Mouse (Mus musculus): ENCODE measurements around the gene Ddhd1. TPM values are rescaled to one million over a fixed set of nuclear protein-coding genes. Genes with fewer than 3 reads are reported as not detected.
A peak's percentile ranks its signal among the peaks of the same experiment; 100 is the strongest.

Gene Ddhd1
- total and polyA plus RNA-seq, 2 experiments from 2014 or later: 3.6 to 12.0 TPM

DNA sequence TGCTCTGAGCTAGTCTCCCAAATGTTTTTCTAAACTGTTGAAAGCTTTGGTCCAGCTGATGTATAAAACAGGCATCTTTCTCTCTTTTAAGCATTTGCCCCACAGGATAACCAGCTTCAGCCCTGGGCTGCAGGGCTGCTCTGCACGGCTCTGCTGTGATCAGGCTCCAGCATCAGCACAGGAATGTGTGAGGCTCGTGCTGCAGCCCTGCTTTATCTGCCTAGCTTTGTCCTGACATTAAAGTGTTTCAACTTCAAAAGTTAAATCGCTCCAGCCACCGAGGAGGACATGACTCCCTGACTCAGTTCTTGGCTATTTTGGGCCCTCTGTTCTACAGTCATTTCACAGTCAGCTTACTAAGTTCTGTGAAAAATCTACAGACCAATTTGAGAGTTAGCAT is 43.1 kb downstream of the Ddhd1 start:
- no peaks in the 10 kb centered on the region for H3K9me3 ChIP-seq (replicated peaks; ENCODE audit: control insufficient read depth, low read length)
- peak; percentile 62 for ATAC-seq (ENCODE audit: insufficient read depth, low read depth)
- peak overlapping the region; percentile 74 for H3K27ac ChIP-seq (ENCODE audit: low read depth)
- DNase-seq (ENCODE audit: low spot score): peak; percentile 46
- WGBS: 12% methylated on average over 4 of the region's 4 CpGs
- no peaks in the 10 kb centered on the region for H3K27me3 ChIP-seq (ENCODE audit: control insufficient read depth, insufficient read depth, low read length)
- H3K9ac ChIP-seq (replicated peaks; ENCODE audit: low read depth, low read length): no peak overlapping the region
- peaks cover 33% of the 10 kb centered on the region for H3K36me3 ChIP-seq (replicated peaks; ENCODE audit: control insufficient read depth, insufficient read depth, low read length)
- TF ChIP-seq CTCF (IDR thresholded peaks at IDR 0.05; ENCODE audit: low read depth) (no peak), EP300 (IDR thresholded peaks at IDR 0.05; ENCODE audit: low read depth) (no peak)
- H3K4me2 ChIP-seq (ENCODE audit: low read depth, low read length): no peak overlapping the region
- H3K4me1 ChIP-seq (ENCODE audit: control insufficient read depth, insufficient read depth): no peaks in the 10 kb centered on the region
- no peak overlapping the region for H3K4me3 ChIP-seq (ENCODE audit: low read depth, low read length)

DNA sequence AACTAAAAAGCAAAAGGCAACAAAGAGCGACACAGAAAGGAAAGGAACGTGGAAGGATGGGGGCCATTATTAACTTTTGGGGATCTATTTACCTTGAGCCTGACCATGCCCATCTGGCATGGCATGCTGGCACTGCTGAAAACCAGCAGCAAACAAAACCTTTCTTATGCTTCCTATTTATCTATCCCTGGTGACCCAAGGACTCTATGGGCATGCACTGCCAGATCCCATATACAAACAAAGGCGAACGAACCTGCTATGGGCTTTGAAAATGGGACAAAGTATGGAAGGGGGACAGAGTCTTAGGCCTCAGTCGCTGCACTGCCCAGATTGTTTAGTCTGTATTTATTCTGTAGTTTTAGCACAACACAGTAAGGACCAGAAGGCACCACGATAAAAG is 43.5 kb downstream of the Ddhd1 start:
- Histone ChIP-seq H3K9me3 (replicated peaks; ENCODE audit: control insufficient read depth, low read length) (no peaks in the 10 kb centered on the region), H3K36me3 (replicated peaks; ENCODE audit: control insufficient read depth, insufficient read depth, low read length) (peaks cover 37% of the 10 kb centered on the region), H3K4me2 (ENCODE audit: low read depth, low read length) (no peak overlapping the region), H3K9ac (replicated peaks; ENCODE audit: low read depth, low read length) (no peak overlapping the region), H3K27me3 (ENCODE audit: control insufficient read depth, insufficient read depth, low read length) (no peaks in the 10 kb centered on the region), H3K4me3 (ENCODE audit: low read depth, low read length) (no peak overlapping the region), H3K27ac (ENCODE audit: low read depth) (peak overlapping the region; percentile 74), H3K4me1 (ENCODE audit: control insufficient read depth, insufficient read depth) (no peaks in the 10 kb centered on the region)
- no peak for TF ChIP-seq CTCF (IDR thresholded peaks at IDR 0.05; ENCODE audit: low read depth)
- no peak for TF ChIP-seq EP300 (IDR thresholded peaks at IDR 0.05; ENCODE audit: low read depth)
- WGBS: 69% methylated on average over 6 of the region's 6 CpGs
- DNase-seq (ENCODE audit: low spot score) (no peak), ATAC-seq (ENCODE audit: insufficient read depth, low read depth) (no peak; the same call in 1 of the 2 replicates)

DNA sequence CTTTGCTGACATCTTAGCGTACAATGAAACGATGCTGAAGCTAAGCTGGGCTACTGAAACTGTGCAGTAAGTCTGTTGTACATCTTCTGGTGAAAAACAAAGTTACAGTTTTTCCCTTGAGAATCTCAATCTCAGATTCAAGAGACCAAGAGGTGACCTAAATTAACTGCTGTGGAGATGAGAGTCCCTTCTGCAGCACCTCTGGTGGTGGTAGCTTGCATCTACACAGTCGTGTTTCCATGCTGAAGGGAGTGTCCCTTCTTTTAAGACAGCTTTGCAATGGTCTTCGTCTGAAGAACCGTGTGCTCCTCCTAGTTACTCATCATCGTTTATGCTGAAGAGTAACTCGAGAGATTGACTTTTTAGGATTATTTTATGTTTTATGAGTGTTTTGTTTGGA is 46.3 kb downstream of the Ddhd1 start:
- H3K36me3 ChIP-seq (replicated peaks; ENCODE audit: control insufficient read depth, insufficient read depth, low read length): peaks cover 47% of the 10 kb centered on the region

DNA sequence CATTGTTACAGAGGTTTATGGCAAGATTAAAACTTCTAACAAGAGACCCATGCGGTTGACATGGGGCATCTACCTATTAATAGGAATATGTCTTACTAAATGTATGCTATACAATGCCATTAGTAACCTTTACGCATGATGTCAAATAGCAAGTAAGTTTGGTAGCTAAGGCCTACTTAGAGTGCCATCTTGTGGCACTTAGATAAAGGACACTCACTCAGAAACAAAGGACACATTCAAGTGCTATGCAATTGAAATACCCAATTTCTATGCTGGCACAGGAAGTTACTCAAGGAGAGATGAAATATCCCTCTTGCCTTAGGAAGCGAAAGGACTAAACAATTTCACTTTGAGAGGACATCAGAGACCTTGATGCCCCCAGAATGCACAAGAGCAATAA is 55.9 kb downstream of the Ddhd1 start:
- 53% methylated on average over 3 of the region's 3 CpGs for WGBS
- peaks cover 28% of the 10 kb centered on the region for H3K36me3 ChIP-seq (replicated peaks; ENCODE audit: control insufficient read depth, insufficient read depth, low read length)
- H3K4me1 ChIP-seq (ENCODE audit: control insufficient read depth, insufficient read depth): no peaks in the 10 kb centered on the region
- no peak overlapping the region for H3K4me2 ChIP-seq (ENCODE audit: low read depth, low read length)
- no peaks in the 10 kb centered on the region for H3K9me3 ChIP-seq (replicated peaks; ENCODE audit: control insufficient read depth, low read length)
- no peak overlapping the region for H3K4me3 ChIP-seq (ENCODE audit: low read depth, low read length)
- H3K27me3 ChIP-seq (ENCODE audit: control insufficient read depth, insufficient read depth, low read length): no peaks in the 10 kb centered on the region
- ATAC-seq (ENCODE audit: insufficient read depth, low read depth): no peak
- peak; percentile 66 for DNase-seq (ENCODE audit: low spot score)
- no peak overlapping the region for H3K9ac ChIP-seq (replicated peaks; ENCODE audit: low read depth, low read length)
- peak; percentile 84 for TF ChIP-seq CTCF (IDR thresholded peaks at IDR 0.05; ENCODE audit: low read depth)
- no peak for TF ChIP-seq EP300 (IDR thresholded peaks at IDR 0.05; ENCODE audit: low read depth)
- H3K27ac ChIP-seq (ENCODE audit: low read depth): no peak overlapping the region

More for the DNA sequence above, 46.3 kb downstream of the Ddhd1 start:
- Histone ChIP-seq H3K9me3 (replicated peaks; ENCODE audit: control insufficient read depth, low read length) (no peaks in the 10 kb centered on the region), H3K27me3 (ENCODE audit: control insufficient read depth, insufficient read depth, low read length) (no peaks in the 10 kb centered on the region), H3K4me2 (ENCODE audit: low read depth, low read length) (no peak overlapping the region), H3K9ac (replicated peaks; ENCODE audit: low read depth, low read length) (no peak overlapping the region), H3K4me3 (ENCODE audit: low read depth, low read length) (no peak overlapping the region), H3K27ac (ENCODE audit: low read depth) (no peak overlapping the region), H3K4me1 (ENCODE audit: control insufficient read depth, insufficient read depth) (no peaks in the 10 kb centered on the region)
- DNase-seq (ENCODE audit: low spot score): no peak
- TF ChIP-seq CTCF (IDR thresholded peaks at IDR 0.05; ENCODE audit: low read depth) (peak; percentile 23), EP300 (IDR thresholded peaks at IDR 0.05; ENCODE audit: low read depth) (no peak)
- 90% methylated on average over 7 of the region's 7 CpGs for WGBS
- ATAC-seq (ENCODE audit: insufficient read depth, low read depth): no peak

DNA sequence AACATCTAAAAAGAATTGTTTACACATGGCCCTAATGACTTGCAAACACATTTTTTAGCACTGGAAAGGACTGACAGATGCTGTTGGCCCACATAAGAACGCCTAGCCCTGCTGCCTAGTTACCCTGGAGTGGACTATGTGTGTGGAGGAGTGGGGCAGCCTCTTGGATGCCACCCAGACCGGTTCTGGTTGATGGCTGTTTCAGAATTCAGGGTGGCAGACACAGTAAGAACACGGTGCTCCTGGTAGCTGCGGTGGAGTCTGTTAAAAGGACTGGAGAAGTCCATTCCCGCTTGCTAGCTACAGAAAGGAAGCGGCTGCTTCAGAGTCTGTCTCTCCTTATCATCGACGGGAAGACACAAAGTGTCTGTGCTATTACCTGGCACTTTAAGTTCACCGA is 57.4 kb downstream of the Ddhd1 start:
- no peak overlapping the region for H3K4me2 ChIP-seq (ENCODE audit: low read depth, low read length)
- no peaks in the 10 kb centered on the region for H3K9me3 ChIP-seq (replicated peaks; ENCODE audit: control insufficient read depth, low read length)
- ATAC-seq (ENCODE audit: insufficient read depth, low read depth) (no peak), DNase-seq (ENCODE audit: low spot score) (no peak)
- H3K27ac ChIP-seq (ENCODE audit: low read depth): no peak overlapping the region
- H3K4me1 ChIP-seq (ENCODE audit: control insufficient read depth, insufficient read depth): no peaks in the 10 kb centered on the region
- peaks cover 34% of the 10 kb centered on the region for H3K36me3 ChIP-seq (replicated peaks; ENCODE audit: control insufficient read depth, insufficient read depth, low read length)
- no peaks in the 10 kb centered on the region for H3K27me3 ChIP-seq (ENCODE audit: control insufficient read depth, insufficient read depth, low read length)
- H3K4me3 ChIP-seq (ENCODE audit: low read depth, low read length): no peak overlapping the region
- no peak for TF ChIP-seq CTCF (IDR thresholded peaks at IDR 0.05; ENCODE audit: low read depth)
- 66% methylated on average over 9 of the region's 9 CpGs for whole genome bisulfite sequencing
- H3K9ac ChIP-seq (replicated peaks; ENCODE audit: low read depth, low read length): no peak overlapping the region

DNA sequence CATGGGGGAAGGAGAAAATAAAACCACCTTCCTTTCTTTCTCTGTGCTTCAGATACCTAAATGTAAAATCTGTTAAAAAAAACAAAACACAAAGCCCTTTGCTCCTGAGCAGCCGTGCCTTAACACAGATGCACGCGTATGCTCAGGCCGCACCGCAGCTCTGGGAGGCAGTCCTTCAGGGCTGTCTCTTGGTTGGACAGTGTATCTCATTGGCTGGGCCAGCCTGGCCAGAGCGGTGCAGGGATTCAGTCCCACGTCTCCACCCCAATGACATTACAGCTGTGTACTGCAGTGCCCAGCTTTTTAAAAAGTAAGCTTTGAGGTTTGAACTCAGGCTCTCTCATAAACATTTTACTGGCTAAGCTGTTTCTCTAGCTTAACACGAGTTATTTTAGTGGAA is 60.1 kb downstream of the Ddhd1 start:
- H3K4me3 ChIP-seq (ENCODE audit: low read depth, low read length): no peak overlapping the region
- no peak for ATAC-seq (ENCODE audit: insufficient read depth, low read depth)
- H3K36me3 ChIP-seq (replicated peaks; ENCODE audit: control insufficient read depth, insufficient read depth, low read length): peaks cover 35% of the 10 kb centered on the region
- WGBS: 73% methylated on average over 8 of the region's 8 CpGs
- no peak overlapping the region for H3K4me2 ChIP-seq (ENCODE audit: low read depth, low read length)
- H3K27me3 ChIP-seq (ENCODE audit: control insufficient read depth, insufficient read depth, low read length): no peaks in the 10 kb centered on the region
- DNase-seq (ENCODE audit: low spot score): no peak
- H3K9me3 ChIP-seq (replicated peaks; ENCODE audit: control insufficient read depth, low read length): no peaks in the 10 kb centered on the region
- TF ChIP-seq CTCF (IDR thresholded peaks at IDR 0.05; ENCODE audit: low read depth): no peak
- TF ChIP-seq EP300 (IDR thresholded peaks at IDR 0.05; ENCODE audit: low read depth): no peak
- H3K9ac ChIP-seq (replicated peaks; ENCODE audit: low read depth, low read length): no peak overlapping the region
- no peaks in the 10 kb centered on the region for H3K4me1 ChIP-seq (ENCODE audit: control insufficient read depth, insufficient read depth)
- H3K27ac ChIP-seq (ENCODE audit: low read depth): no peak overlapping the region
